Mouse (Mus musculus) heart, embryonic 11.5 days (tissue): ENCODE results near the gene Hecw2. TPM values are rescaled to one million over a fixed set of nuclear protein-coding genes. Genes with fewer than 3 reads are reported as not detected.

ENCODE experiments used
- ATAC-seq: fragments of 200-750 bp; cut with Nextera tagmentation; replicated peaks from 2 replicates; pipeline ENCODE4 v1.8.0; 2017; ENCODE audit warnings: moderate library complexity; ENCODE audit not compliant: insufficient number of reproducible peaks, low FRiP score, low TSS enrichment
- H3K27ac ChIP-seq: fragments of 300-500 bp; sonication (generic); 2 replicates; pipeline ENCODE4 v1.5.1; 2014; ENCODE audit warnings: mild to moderate bottlenecking, low read depth, low read length
- H3K27me3 ChIP-seq: fragments of 300-500 bp; sonication (generic); 2 replicates; pipeline ENCODE4 v1.6.1; 2014; ENCODE audit warnings: mild to moderate bottlenecking, low read length, mixed read lengths; ENCODE audit not compliant: control insufficient read depth, insufficient read depth
- H3K36me3 ChIP-seq: fragments of 300-500 bp; sonication (generic); 2 replicates; pipeline ENCODE4 v1.6.1; 2014; ENCODE audit warnings: mild to moderate bottlenecking, low read length, moderate library complexity, mixed read lengths; ENCODE audit not compliant: control insufficient read depth, insufficient read depth
- H3K4me1 ChIP-seq: fragments of 300-500 bp; sonication (generic); 2 replicates; pipeline ENCODE4 v1.6.1; 2014; ENCODE audit warnings: low read length; ENCODE audit not compliant: control insufficient read depth, insufficient read depth
- H3K4me2 ChIP-seq: fragments of 300-500 bp; sonication (generic); 2 replicates; pipeline ENCODE4 v1.6.1; 2014; ENCODE audit warnings: mild to moderate bottlenecking, moderate library complexity
- H3K4me3 ChIP-seq: fragments of 300-500 bp; sonication (generic); 2 replicates; pipeline ENCODE4 v1.5.1; 2014; ENCODE audit warnings: low read depth, low read length
- H3K9ac ChIP-seq: fragments of 300-500 bp; sonication (generic); 2 replicates; pipeline ENCODE4 v1.6.1; 2014; ENCODE audit warnings: mild to moderate bottlenecking, low read depth, low read length, moderate library complexity
- H3K9me3 ChIP-seq: fragments of 300-500 bp; sonication (generic); replicated peaks from 2 replicates; pipeline ENCODE4 v1.6.1; 2016; ENCODE audit warnings: low read length; ENCODE audit not compliant: control insufficient read depth
- WGBS: fragments of 180-500 bp; shearing (Covaris S2); extraction: QIAGEN DNeasy Blood & Tissue Kit; methylation state at CpG from one replicate; pipeline ENCODE4 v1.1.7; 2014; ENCODE audit not compliant: insufficient replicate concordance; 5-methylcytosine and 5-hydroxymethylcytosine counted together
- polyA plus RNA-seq: library from polyadenylated mRNA; unstranded; fragments of >200 nt; fragmentation: Nextera tagmentation; extraction: Ambion mirVana; gene quantifications from 2 replicates; pipeline ENCODE4 v1.2.1, GENCODE M21; 2014

Gene Hecw2
- polyA plus RNA-seq, 1 experiment from 2014 or later, result 6.5 TPM

- H3K9me3 ChIP-seq, result no peaks in the 10 kb centered on the region
- WGBS, result 87% methylated on average over 6 of the region's 6 CpGs
- H3K4me3 ChIP-seq, result no peak overlapping the region
- H3K27ac ChIP-seq, result no peak overlapping the region
- no peaks in the 10 kb centered on the region for H3K36me3 ChIP-seq
- no peak overlapping the region for H3K4me2 ChIP-seq
- no peak overlapping the region for H3K9ac ChIP-seq
- ATAC-seq, result no peak
- peaks cover 5% of the 10 kb centered on the region for H3K4me1 ChIP-seq
- H3K27me3 ChIP-seq, result no peaks in the 10 kb centered on the region
Measured at GRCm38 (mm10) chr1:53796271-53796670, 398.7 kb downstream of the Hecw2 start.

- 75% methylated on average over 4 of the region's 4 CpGs for WGBS
- H3K4me1 ChIP-seq, result peaks cover 5% of the 10 kb centered on the region
- no peak overlapping the region for H3K27ac ChIP-seq
- no peaks in the 10 kb centered on the region for H3K36me3 ChIP-seq
- H3K9ac ChIP-seq, result no peak overlapping the region
- no peak overlapping the region for H3K4me2 ChIP-seq
- H3K9me3 ChIP-seq, result no peaks in the 10 kb centered on the region
- no peak overlapping the region for H3K4me3 ChIP-seq
- ATAC-seq, result no peak
- H3K27me3 ChIP-seq, result no peaks in the 10 kb centered on the region
Measured at GRCm38 (mm10) chr1:53795591-53795990, 399.4 kb downstream of the Hecw2 start.

- no peak for ATAC-seq
- H3K9me3 ChIP-seq, result no peaks in the 10 kb centered on the region
- no peak overlapping the region for H3K27ac ChIP-seq
- H3K36me3 ChIP-seq, result no peaks in the 10 kb centered on the region
- no peak overlapping the region for H3K4me3 ChIP-seq
- no peak overlapping the region for H3K4me2 ChIP-seq
- WGBS, result 88% methylated on average over 5 of the region's 5 CpGs
- no peak overlapping the region for H3K9ac ChIP-seq
- H3K4me1 ChIP-seq, result peaks cover 5% of the 10 kb centered on the region
- no peaks in the 10 kb centered on the region for H3K27me3 ChIP-seq
Measured at GRCm38 (mm10) chr1:53795081-53795480, 399.9 kb downstream of the Hecw2 start.

GRCm38 (mm10) chr1:53794279-53794678, 400.7 kb downstream of the Hecw2 start:
- H3K27ac ChIP-seq, result no peak overlapping the region
- H3K9ac ChIP-seq, result no peak overlapping the region
- no peak overlapping the region for H3K4me3 ChIP-seq
- WGBS, result 80% methylated on average over 2 of the region's 2 CpGs
- H3K4me2 ChIP-seq, result no peak overlapping the region
- no peaks in the 10 kb centered on the region for H3K36me3 ChIP-seq
- peaks cover 5% of the 10 kb centered on the region for H3K4me1 ChIP-seq
- ATAC-seq, result no peak
- H3K27me3 ChIP-seq, result no peaks in the 10 kb centered on the region
- no peaks in the 10 kb centered on the region for H3K9me3 ChIP-seq

GRCm38 (mm10) chr1:53791343-53791742, 403.6 kb downstream of the Hecw2 start:
- H3K9ac ChIP-seq, result no peak overlapping the region
- H3K4me2 ChIP-seq, result no peak overlapping the region
- no peak overlapping the region for H3K4me3 ChIP-seq
- H3K9me3 ChIP-seq, result no peaks in the 10 kb centered on the region
- H3K27ac ChIP-seq, result no peak overlapping the region
- no peaks in the 10 kb centered on the region for H3K27me3 ChIP-seq
- no peaks in the 10 kb centered on the region for H3K36me3 ChIP-seq
- H3K4me1 ChIP-seq, result no peaks in the 10 kb centered on the region
- no peak for ATAC-seq
- WGBS, result 77% methylated on average over 2 of the region's 2 CpGs

GRCm38 (mm10) chr1:53784721-53785418, 410.1 kb downstream of the Hecw2 start, which contains the start of gene Stk17b:
Gene Stk17b (minus strand): TSS chr1:53785224.
- peak; percentile 96 for ATAC-seq
- Histone ChIP-seq H3K4me3 (peak within 1 kb of the TSS; percentile 67), H3K9ac (peak within 1 kb of the TSS; percentile 79), H3K36me3 (no peaks in the 10 kb centered on the region), H3K27me3 (no peaks in the 10 kb centered on the region), H3K9me3 (no peaks in the 10 kb centered on the region), H3K4me1 (no peaks in the 10 kb centered on the region), H3K4me2 (peak within 1 kb of the TSS; percentile 71), H3K27ac (peak within 1 kb of the TSS; percentile 82)
- under 1% methylated on average over 80 of the region's 81 CpGs for WGBS

- Histone ChIP-seq H3K27me3 (no peaks in the 10 kb centered on the region), H3K4me2 (peak overlapping the region; percentile 71), H3K4me3 (peak overlapping the region; percentile 67), H3K9me3 (no peaks in the 10 kb centered on the region), H3K27ac (peak overlapping the region; percentile 82), H3K9ac (peak overlapping the region; percentile 79), H3K4me1 (no peaks in the 10 kb centered on the region), H3K36me3 (no peaks in the 10 kb centered on the region)
- WGBS, result under 1% methylated on average over 17 of the region's 17 CpGs
- peak; percentile 31 for ATAC-seq
Measured at GRCm38 (mm10) chr1:53784291-53784720, 410.7 kb downstream of the Hecw2 start.

GRCm38 (mm10) chr1:53782956-53783355, 412.0 kb downstream of the Hecw2 start:
- Histone ChIP-seq H3K36me3 (no peaks in the 10 kb centered on the region), H3K9me3 (no peaks in the 10 kb centered on the region), H3K27me3 (no peaks in the 10 kb centered on the region), H3K4me3 (no peak overlapping the region), H3K4me1 (no peaks in the 10 kb centered on the region), H3K9ac (no peak overlapping the region), H3K4me2 (no peak overlapping the region), H3K27ac (no peak overlapping the region)
- 92% methylated on average over 1 of the region's 1 CpGs for WGBS
- ATAC-seq, result no peak

- WGBS, result 70% methylated on average over 3 of the region's 3 CpGs
- Histone ChIP-seq H3K27me3 (no peaks in the 10 kb centered on the region), H3K9ac (no peak overlapping the region), H3K9me3 (no peaks in the 10 kb centered on the region), H3K36me3 (no peaks in the 10 kb centered on the region), H3K4me2 (no peak overlapping the region), H3K4me3 (no peak overlapping the region), H3K27ac (no peak overlapping the region), H3K4me1 (no peaks in the 10 kb centered on the region)
- no peak for ATAC-seq
Measured at GRCm38 (mm10) chr1:53782079-53782478, 412.9 kb downstream of the Hecw2 start.
